Mouse (Mus musculus): ENCODE data around the gene Fyb2. TPM values are rescaled to one million over a fixed set of nuclear protein-coding genes. Genes with fewer than 3 reads are reported as not detected.

Gene Fyb2
- 0.17 TPM for polyA plus RNA-seq (2014; fragmentation: Illumina TruSeq; extraction: RNeasy Lipid Tissue Mini Kit (QIAGEN cat#74804); ENCODE audit: low read depth, low replicate concordance)

DNA sequence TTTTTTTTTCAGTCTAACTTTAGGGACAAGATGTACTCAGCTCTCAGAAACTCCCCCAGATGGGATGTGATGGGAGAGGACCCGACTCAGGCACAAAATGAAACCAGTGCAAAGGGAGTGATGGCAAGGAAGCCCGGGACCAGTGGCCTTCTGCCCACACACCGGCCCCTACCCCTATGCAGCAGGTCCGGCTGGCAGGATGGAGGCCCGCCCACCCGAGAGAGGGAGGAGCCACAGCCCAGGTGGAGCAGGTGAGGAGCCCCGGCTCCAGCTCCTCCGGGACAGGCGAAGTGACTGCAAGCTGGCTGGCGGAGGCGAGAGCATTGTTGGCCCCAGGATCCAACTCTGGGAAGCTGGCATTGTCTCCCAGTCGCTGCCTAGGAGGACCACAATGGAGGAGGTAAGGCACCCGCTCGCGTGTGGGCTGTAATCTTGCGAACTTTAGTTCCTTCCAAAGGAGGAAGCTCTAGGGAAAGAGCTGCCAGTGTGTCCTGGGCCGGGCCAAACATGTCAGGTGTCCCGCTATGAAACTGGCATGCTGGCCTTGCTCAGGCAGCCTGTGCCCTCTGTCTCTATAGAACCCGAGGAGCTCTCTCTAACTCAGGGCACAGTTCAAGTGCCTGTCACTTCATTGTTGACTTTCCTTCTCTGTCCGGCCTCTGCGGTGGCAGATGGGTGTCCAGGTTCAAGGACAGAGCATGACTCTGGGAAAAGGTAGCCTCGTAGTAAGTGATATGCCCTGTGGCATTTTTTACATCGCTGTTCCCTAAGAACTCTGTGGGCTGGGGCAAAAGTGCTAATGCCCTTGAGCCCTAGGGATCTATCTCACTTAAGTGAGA is at the start of gene Fyb2:
Gene Fyb2, plus strand, starts transcription at position 166 of the 839 bp plus-strand sequence.

DNA sequence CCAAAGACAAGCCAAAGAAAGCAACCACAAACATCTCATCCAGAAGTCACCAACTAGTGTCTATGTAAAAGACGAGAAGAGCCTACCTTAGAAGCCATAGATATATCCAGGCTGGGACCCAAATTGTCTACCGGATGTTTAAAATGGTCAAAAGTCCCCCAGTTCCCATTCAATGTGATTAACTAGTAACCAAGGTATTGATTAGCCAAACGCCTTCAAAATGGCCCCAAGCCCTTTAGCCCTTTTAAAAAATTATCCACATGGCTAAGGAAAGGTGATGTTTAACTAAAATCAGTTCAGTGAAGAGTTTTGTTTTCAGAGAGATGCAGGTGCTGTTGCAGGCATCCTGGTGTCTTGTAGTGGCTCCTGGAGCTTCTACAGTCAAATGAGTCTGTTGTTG is 36.9 kb upstream of the Fyb2 start, which contains the start of gene C8a:
Gene C8a, minus strand, starts transcription at position 76 of the 400 bp plus-strand sequence.

Other genes starting within 250 kb of the Fyb2 start
- not detected for gene C8b, start 147.1 kb upstream of the Fyb2 start, polyA plus RNA-seq (2014; fragmentation: Illumina TruSeq; extraction: RNeasy Lipid Tissue Mini Kit (QIAGEN cat#74804); ENCODE audit: low read depth, low replicate concordance)
- gene Gm17662, start 56.1 kb upstream of the Fyb2 start, polyA plus RNA-seq (2014; fragmentation: Illumina TruSeq; extraction: RNeasy Lipid Tissue Mini Kit (QIAGEN cat#74804); ENCODE audit: low read depth, low replicate concordance) = not detected
- gene C8a, start 37.1 kb upstream of the Fyb2 start, polyA plus RNA-seq (2014; fragmentation: Illumina TruSeq; extraction: RNeasy Lipid Tissue Mini Kit (QIAGEN cat#74804); ENCODE audit: low read depth, low replicate concordance) = 0.23 TPM
- gene Prkaa2, start 196.4 kb downstream of the Fyb2 start, polyA plus RNA-seq (2014; fragmentation: Illumina TruSeq; extraction: RNeasy Lipid Tissue Mini Kit (QIAGEN cat#74804); ENCODE audit: low read depth, low replicate concordance) = 18.9 TPM
- gene Plpp3, start 243.9 kb downstream of the Fyb2 start, polyA plus RNA-seq (2014; fragmentation: Illumina TruSeq; extraction: RNeasy Lipid Tissue Mini Kit (QIAGEN cat#74804); ENCODE audit: low read depth, low replicate concordance) = 250 TPM

Data from adrenal gland, adult 10 weeks (tissue).